Mouse (Mus musculus) mammary gland, adult 2 months (tissue): ENCODE results near the gene Obscn. TPM values are rescaled to one million over a fixed set of nuclear protein-coding genes. Genes with fewer than 3 reads are reported as not detected.

Source experiments
- polyA plus RNA-seq: library from polyadenylated mRNA; depleted of rRNA; stranded (reverse); fragments of >200 nt; gene quantifications from 2 replicates; pipeline ENCODE4 v1.2.3, GENCODE M21; 2012; ENCODE audit warnings: low replicate concordance; rRNA removed

Obscn gene
- 1.3 and 104 TPM in 2 replicates for polyA plus RNA-seq

GRCm38 (mm10) chr11:59135904-59136452, at the start of gene Obscn:
TSS of gene Obscn (minus strand) at chr11:59136402.

DNA sequence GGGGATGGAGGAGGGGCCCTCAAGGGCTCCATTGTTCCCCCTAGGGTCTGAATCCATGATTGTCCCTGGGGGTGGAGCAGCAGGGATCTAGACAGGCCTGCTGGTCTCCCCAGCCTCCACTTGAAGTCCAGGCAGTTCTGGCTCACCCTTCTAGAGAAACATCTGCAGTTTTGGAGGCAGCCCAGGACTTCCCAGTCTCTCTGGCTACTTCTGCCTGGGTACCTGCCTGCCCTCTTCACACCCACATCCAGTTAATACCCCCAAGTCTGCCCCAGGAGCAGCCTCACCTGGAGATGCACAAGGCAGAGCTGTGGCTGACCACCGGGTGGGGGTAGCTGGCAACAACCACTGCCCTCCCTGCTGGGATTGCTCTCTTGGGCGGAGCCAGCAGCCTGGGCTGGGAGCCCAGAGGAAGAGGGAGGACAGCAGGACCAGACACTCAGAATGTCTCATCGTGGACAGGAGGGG, 46.7 kb upstream of the Obscn start, which contains the start of gene Gjc2:
Gene Gjc2 (minus strand): TSS at position 350 of the 468 bp plus-strand sequence.

GRCm38 (mm10) chr11:59163255-59164236, 27.3 kb upstream of the Obscn start, which contains the start of gene Iba57:
TSS of gene Iba57 (minus strand) at chr11:59163739.

GRCm38 (mm10) chr11:58978027-58978705, 158.0 kb downstream of the Obscn start, which contains the start of gene Trim11:
TSS of gene Trim11 (plus strand) at chr11:58978093.

GRCm38 (mm10) chr11:58954420-58955142, 181.6 kb downstream of the Obscn start, which contains the start of the genes Hist3h2a and Trim17:
TSS of gene Hist3h2a (plus strand) at chr11:58954685.
TSS of gene Trim17 (plus strand) at chr11:58954685.

DNA sequence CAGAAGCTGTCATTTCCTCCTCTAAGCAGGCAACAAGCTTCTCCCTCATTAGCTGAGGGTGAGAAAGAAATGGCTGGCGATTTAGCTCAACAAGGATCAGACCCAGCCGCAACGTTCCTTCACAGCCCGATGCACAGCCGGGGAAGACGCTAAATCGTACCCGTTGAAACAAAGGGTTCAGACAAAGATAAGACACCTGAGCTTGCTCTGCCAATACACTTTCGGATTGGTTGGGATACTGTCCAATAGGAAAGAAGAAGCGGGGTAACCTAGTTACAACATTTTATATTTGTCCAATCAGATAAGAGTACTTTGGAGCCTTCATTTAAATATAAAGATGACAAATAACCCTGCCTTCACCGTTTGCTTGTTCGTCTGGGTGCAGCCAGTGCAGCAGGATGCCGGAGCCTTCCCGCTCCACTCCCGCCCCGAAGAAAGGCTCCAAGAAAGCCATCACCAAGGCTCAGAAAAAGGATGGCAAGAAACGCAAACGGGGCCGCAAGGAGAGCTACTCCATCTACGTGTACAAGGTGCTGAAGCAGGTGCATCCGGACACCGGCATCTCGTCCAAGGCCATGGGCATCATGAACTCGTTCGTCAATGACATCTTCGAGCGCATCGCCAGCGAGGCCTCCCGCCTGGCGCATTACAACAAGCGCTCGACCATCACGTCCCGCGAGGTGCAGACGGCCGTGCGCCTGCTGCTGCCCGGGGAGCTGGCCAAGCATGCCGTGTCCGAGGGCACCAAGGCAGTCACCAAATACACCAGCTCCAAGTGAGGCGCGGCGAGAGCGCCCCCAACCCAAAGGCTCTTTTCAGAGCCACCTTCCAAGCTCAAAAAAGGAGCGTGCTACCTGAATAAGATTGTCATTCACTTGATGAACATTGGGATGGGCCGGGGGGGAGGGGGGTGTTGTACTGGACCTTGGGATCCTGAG, 187.4 kb downstream of the Obscn start, which contains the start of gene Hist3h2ba:
Gene Hist3h2ba (plus strand): TSS at position 379 of the 938 bp plus-strand sequence.

Other genes starting within 250 kb of the Obscn start
- 0.98 and 1.5 TPM in 2 replicates for gene Zfp39, start 232.2 kb downstream of the Obscn start, polyA plus RNA-seq
- gene Btnl10, start 218.5 kb downstream of the Obscn start, polyA plus RNA-seq: not detected in 2 replicates
- gene Rnf187, start 197.5 kb downstream of the Obscn start, polyA plus RNA-seq: 207 and 342 TPM in 2 replicates
- gene Hist3h2ba, start 187.5 kb downstream of the Obscn start, polyA plus RNA-seq: 2.9 and 6.0 TPM in 2 replicates
- 15.2 and 22.0 TPM in 2 replicates for gene Hist3h2a, start 181.7 kb downstream of the Obscn start, polyA plus RNA-seq
- gene Trim17, start 181.7 kb downstream of the Obscn start, polyA plus RNA-seq: 0.23 and 0.53 TPM in 2 replicates
- gene Trim11, start 158.3 kb downstream of the Obscn start, polyA plus RNA-seq: 25.9 and 52.2 TPM in 2 replicates
- gene Iba57, start 27.3 kb upstream of the Obscn start, polyA plus RNA-seq: 5.2 and 6.4 TPM in 2 replicates
- gene Gjc2, start 46.8 kb upstream of the Obscn start, polyA plus RNA-seq: 1.1 and 1.7 TPM in 2 replicates
- gene Guk1, start 55.8 kb upstream of the Obscn start, polyA plus RNA-seq: 67.8 and 99.7 TPM in 2 replicates
- 50.8 and 54.3 TPM in 2 replicates for gene Mrpl55, start 66.1 kb upstream of the Obscn start, polyA plus RNA-seq
- gene 2310033P09Rik, start 71.9 kb upstream of the Obscn start, polyA plus RNA-seq: 16.8 and 18.6 TPM in 2 replicates
- gene Arf1, start 91.9 kb upstream of the Obscn start, polyA plus RNA-seq: 417 and 451 TPM in 2 replicates
- not detected in 2 replicates for gene Wnt3a, start 154.3 kb upstream of the Obscn start, polyA plus RNA-seq
- gene Wnt9a, start 170.5 kb upstream of the Obscn start, polyA plus RNA-seq: 6.2 and 6.4 TPM in 2 replicates
- gene Prss38, start 239.3 kb upstream of the Obscn start, polyA plus RNA-seq: not detected in 2 replicates